Mouse (Mus musculus): ENCODE measurements around the gene Lmo2.

- no peak for TF ChIP-seq EP300 (IDR thresholded peaks at IDR 0.05; ENCODE audit: low read length)
- no peak for TF ChIP-seq CTCF (conservative IDR thresholded peaks at IDR 0.05 in 1 of 2, IDR thresholded peaks at IDR 0.05 in 1 of 2; ENCODE audit: low read depth in 2 of 2, low read length in 2 of 2)
- no peak for TF ChIP-seq POLR2A (IDR thresholded peaks at IDR 0.05; ENCODE audit: low read depth, low read length)
- no peak for TF ChIP-seq SIN3A (IDR thresholded peaks at IDR 0.05; ENCODE audit: low read length)
- no peak for TF ChIP-seq MAFK (IDR thresholded peaks at IDR 0.05; ENCODE audit: insufficient replicate concordance, low read length)
- no peak for TF ChIP-seq TCF12 (IDR thresholded peaks at IDR 0.05; ENCODE audit: low read depth, low read length)
- TF ChIP-seq CHD2 (IDR thresholded peaks at IDR 0.05; ENCODE audit: low read length): no peak
- TF ChIP-seq RAD21 (IDR thresholded peaks at IDR 0.05; ENCODE audit: low read depth, low read length): no peak
- no peak for TF ChIP-seq UBTF (IDR thresholded peaks at IDR 0.05; ENCODE audit: low read depth, low read length)
- no peak for TF ChIP-seq JUN (IDR thresholded peaks at IDR 0.05; ENCODE audit: insufficient read depth, low read depth, low read length)
- no peak for TF ChIP-seq USF2 (conservative IDR thresholded peaks at IDR 0.05; ENCODE audit: low read depth, low read length)
These were observed 25.8 kb upstream of the Lmo2 start for GRCm38 (mm10) chr2:103932025-103932424.
